Comparison of ENCODE assay signal across 11 mouse cellular contexts in the genomic region with DNA sequence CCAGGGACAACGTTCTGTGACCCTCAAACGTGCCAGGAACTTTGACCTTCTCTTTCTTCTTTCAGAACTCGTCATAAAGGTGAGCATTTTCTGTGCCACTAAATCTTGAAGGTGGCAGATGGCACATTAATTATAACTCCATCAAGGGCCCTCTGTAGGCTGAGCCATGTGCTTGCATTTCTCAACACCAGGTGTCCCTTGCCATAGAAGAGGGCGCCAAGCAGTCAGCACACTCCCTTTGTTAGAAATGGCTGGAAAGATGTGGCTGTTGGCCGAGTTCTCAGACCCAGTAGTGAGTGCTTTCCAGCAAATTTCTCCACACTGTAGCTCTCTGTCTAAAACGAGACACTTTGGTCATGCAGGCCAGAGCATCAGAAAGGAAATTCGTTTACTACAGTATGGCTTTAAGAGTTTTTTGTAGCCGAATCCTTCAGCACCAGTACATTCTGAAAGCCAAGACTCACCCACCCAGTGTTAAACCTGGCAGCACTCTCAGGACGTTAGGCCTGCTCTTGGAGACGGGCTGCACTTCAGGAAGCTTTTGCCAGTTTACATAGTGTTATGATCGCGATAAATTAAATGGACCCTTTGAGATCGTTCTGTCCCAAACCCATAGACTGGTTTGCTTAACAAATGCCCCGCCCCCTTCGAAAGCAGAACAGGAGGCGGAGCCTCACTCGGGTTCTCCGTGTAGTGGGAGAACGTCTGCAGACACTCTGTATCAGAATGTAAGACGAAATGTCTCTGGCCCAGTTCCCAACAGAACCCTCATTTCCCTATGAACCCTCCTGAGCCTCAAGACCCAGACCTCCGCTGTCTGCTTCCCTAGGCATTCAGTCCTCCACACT. TPM values are rescaled to one million over a fixed set of nuclear protein-coding genes. Genes with fewer than 3 reads are reported as not detected.
DNase-seq lines count a peak whose midpoint lies in the region; ATAC-seq and TF ChIP-seq lines count a peak whose summit lies in the region.
"Had no signal": no experiment of that assay in that cellular context is flagged by ENCODE, and none has a peak within 500 bp of the region (broad histone marks: within the 10 kb centered on the region; RNA-seq: fewer than 3 reads in every experiment).

No protein-coding gene starts in this region.

- peaks cover 4% of the 10 kb centered on the region; the same call in 1 of the 2 replicates for H3K4me1 ChIP-seq in lung, embryonic 16.5 days (replicated peaks; ENCODE audit: control insufficient read depth, insufficient read depth, low read length)
- H3K4me1 ChIP-seq in lung, adult 2 months (ENCODE audit: control insufficient read depth, insufficient read depth, low read length) = no peaks in the 10 kb centered on the region
- H3K4me1 ChIP-seq: heart, embryonic 15.5 days had no signal

- TF ChIP-seq CTCF in lung, adult 2 months (IDR thresholded peaks at IDR 0.05; ENCODE audit: insufficient read depth, low read length) = no peak

- no peaks in the 10 kb centered on the region for H3K36me3 ChIP-seq in lung, embryonic 16.5 days (ENCODE audit: control insufficient read depth, insufficient read depth, low read length)
- H3K36me3 ChIP-seq: heart, embryonic 15.5 days had no signal

- DNase-seq in frontal cortex, postnatal 10 days (ENCODE audit: low spot score in 2 of 2) = no peak
- no peak for DNase-seq in lung, adult 2 months
- DNase-seq in cerebellum, adult 8-10 months = peak; percentile 57
- DNase-seq in lung, postnatal 14 days = peak; percentile 39
- no peak for DNase-seq in spleen, postnatal 14 days (ENCODE audit: low spot score in 2 of 2)
- no peak for DNase-seq in embryo, embryonic 10 days (ENCODE audit: low spot score)
- DNase-seq: kidney, adult 18-20 months; lung, embryonic 14.5 days had no signal

- no peak overlapping the region for H3K4me3 ChIP-seq in lung, embryonic 16.5 days (ENCODE audit: low read length)
- no peak overlapping the region for H3K4me3 ChIP-seq in lung, adult 2 months (replicated peaks; ENCODE audit: extremely low read depth, low read depth, low read length)
- H3K4me3 ChIP-seq: heart, embryonic 15.5 days had no signal

- no peak overlapping the region for H3K4me2 ChIP-seq in lung, embryonic 16.5 days (ENCODE audit: low read depth, low read length)
- H3K4me2 ChIP-seq: heart, embryonic 15.5 days; lung, embryonic 14.5 days had no signal

- 65% methylated on average over 21 of the region's 21 CpGs for WGBS in lung, embryonic 16.5 days
- 64% methylated on average over 21 of the region's 21 CpGs for WGBS in lung, adult 2 months

- H3K9ac ChIP-seq in lung, embryonic 16.5 days (ENCODE audit: low read length) = no peak overlapping the region
- H3K9ac ChIP-seq: heart, embryonic 15.5 days; lung, embryonic 14.5 days had no signal

- H3K27ac ChIP-seq in lung, embryonic 16.5 days (ENCODE audit: low read length) = no peak overlapping the region
- H3K27ac ChIP-seq: heart, embryonic 15.5 days had no signal

- peaks cover under 1% of the 10 kb centered on the region; the same call in 1 of the 2 replicates for H3K9me3 ChIP-seq in lung, embryonic 16.5 days (ENCODE audit: control insufficient read depth, low read length)
- H3K9me3 ChIP-seq: heart, embryonic 15.5 days had no signal

- no peaks in the 10 kb centered on the region for H3K27me3 ChIP-seq in lung, embryonic 16.5 days (ENCODE audit: control insufficient read depth, insufficient read depth, low read depth, low read length)
- H3K27me3 ChIP-seq: heart, embryonic 15.5 days had no signal

- no peak for TF ChIP-seq POLR2A in lung, adult 2 months (IDR thresholded peaks at IDR 0.05; ENCODE audit: borderline replicate concordance, extremely low read depth, low read depth, low read length)

- ATAC-seq in frontal cortex, adult (ENCODE audit: low TSS enrichment) = peak; percentile 51
- ATAC-seq in lung, embryonic 16.5 days (ENCODE audit: low read depth) = peak; percentile 49; the same call in 1 of the 2 replicates

RNA-seq across cellular contexts. Expression of gene Mis18a, which starts 53.5 kb away (rescaled TPM):
- polyA plus RNA-seq in lung, embryonic 16.5 days (2015; fragmentation: Nextera tagmentation; extraction: Ambion mirVana) = 72.2 and 82.1 TPM in 2 replicates
- polyA plus RNA-seq in lung, adult 2 months (2012; rRNA removed) = 9.8 and 10.3 TPM in 2 replicates

Comparison
In these comparisons a context has a peak if more than half of its experiments do, and no peak if none do; other contexts are left out.
1. DNase-seq: peak in cerebellum, adult 8-10 months (single experiment) and lung, postnatal 14 days (single experiment); none in frontal cortex, postnatal 10 days (0 of 2), lung, adult 2 months (single experiment), spleen, postnatal 14 days (0 of 2) and embryo, embryonic 10 days (single experiment).